Mouse (Mus musculus) liver (tissue): ENCODE measurements around the gene Cry2.

Source experiments
- DNase-seq: peaks from one replicate; pipeline ENCODE4 v3.0.0-alpha.2; 2020; ENCODE audit warnings: mixed read lengths

Cry2 gene

GRCm38 (mm10) chr2:92386821-92387570 is 46.8 kb downstream of the Cry2 start:
- no peak for DNase-seq

DNA sequence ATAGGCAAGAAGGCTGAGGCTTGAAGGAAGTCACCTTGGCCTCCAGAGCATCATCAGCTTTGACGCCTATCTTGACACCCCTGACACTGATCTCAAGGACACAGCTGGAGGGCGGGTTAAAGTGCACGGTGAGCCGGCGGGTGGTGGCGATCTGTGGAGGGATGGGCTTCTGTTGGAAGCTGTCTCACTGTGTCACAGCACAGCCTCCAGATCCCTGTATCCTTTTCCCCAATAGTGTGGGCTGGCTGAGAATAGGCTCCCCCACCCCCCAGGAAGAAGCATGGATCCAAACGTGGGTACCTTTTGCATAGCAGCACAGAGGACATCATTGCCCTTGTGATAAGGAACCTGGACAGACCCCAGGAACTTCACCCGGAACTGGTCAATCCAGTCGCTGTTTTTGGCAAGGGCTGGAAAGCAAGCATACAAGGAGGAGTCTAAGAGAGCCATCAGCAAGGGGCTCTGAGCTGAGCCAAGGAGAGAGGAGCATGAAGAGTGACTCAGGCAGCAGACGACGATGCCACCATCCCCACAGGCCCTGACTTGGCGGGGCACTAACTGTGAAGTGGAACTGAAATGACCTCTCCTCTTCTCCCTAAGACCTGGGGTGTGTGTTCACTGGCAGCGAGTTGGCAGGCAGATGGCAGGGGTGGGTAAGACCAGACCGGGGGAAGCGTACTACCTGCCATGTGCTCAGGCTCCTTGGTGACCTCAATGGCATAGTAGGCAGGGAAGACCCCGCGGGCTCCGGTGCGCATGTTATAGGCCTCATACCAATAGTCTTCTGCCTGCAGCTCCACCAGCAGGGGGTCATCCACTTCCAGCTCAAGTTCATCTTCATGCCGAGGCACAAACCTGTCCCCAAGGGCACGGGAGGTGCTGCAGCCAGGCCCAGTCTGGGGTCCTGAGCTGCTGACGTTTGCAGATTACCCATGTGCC is 48.5 kb downstream of the Cry2 start:
- no peak for DNase-seq

GRCm38 (mm10) chr2:92384101-92384500 is 49.7 kb downstream of the Cry2 start:
- DNase-seq: no peak

- no peak for DNase-seq
Observed at GRCm38 (mm10) chr2:92382759-92383158, 51.1 kb downstream of the Cry2 start.

GRCm38 (mm10) chr2:92381901-92382588 is 51.8 kb downstream of the Cry2 start, which contains the start of gene 1700029I15Rik:
1700029I15Rik (plus strand) TSS chr2:92382538.
- no peak for DNase-seq

DNA sequence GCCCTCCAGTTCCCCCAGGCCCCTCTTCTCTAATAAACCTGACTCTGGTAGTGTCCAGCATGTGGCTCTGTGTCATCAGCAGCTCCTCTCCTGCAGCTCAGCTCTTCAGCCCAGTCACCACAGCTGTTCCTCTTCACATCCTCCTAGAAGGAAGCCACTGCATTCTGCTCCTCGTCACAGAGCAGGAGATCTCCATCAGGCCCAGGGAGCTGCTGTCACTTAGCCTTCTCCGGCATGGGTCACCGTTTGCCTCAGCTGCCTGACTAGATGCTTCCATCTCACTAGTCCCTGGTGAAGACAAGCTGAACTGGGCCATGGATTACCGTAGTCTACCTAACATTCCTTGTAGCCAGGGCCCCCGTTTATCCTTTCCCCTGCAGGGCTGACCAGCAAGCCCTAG is 52.7 kb downstream of the Cry2 start:
- DNase-seq: no peak

DNA sequence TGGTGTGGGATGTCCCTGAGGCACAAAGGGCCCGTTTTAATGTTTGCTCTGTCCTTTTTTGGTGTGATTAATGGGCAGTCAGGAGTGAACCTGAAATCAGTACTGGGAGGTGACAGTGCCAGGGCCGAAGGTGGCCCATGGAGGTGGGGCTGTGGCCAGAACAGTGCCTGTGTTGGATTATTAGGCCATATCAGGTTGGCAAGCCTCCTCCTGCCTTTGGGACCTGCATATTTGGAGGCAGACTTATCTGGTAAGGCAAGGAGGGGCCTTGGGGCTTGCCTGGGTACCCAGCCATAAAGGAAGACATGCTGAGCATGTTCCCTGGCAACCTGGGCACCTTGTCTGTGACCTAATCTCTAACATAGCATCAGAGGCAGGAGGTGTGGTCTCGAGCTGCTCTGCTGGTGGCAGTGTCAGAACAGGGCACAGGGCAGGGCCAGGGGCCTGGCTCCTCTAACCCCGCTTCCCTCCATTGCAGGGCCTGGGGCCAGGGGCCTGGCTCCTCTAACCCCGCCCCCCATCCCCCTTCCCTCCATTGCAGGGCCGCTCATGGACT is 53.3 kb downstream of the Cry2 start:
- DNase-seq: no peak

GRCm38 (mm10) chr2:92379783-92380494 is 53.9 kb downstream of the Cry2 start:
- no peak for DNase-seq

GRCm38 (mm10) chr2:92377320-92377719 is 56.5 kb downstream of the Cry2 start:
- no peak for DNase-seq

DNA sequence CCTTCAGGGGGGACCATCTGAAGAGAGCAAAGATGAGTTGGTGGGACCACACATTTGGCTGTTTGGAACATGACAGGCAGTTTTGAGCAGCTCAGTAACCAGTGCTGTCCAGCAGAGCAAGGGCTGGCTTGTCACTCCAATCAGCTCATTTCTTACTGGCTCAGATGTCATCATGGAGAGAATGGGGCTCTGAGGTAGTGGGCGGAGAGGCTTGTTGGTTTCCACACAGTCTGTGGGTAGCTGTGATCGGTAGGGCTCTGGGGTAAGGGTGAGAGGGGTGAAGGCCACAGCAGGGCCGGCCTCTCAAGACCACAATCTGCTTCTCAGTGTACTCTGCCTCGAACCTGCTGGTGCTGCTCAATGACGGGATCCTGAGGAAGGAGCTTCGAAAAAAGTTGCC is 57.5 kb downstream of the Cry2 start:
- DNase-seq: no peak

GRCm38 (mm10) chr2:92375788-92376187 is 58.1 kb downstream of the Cry2 start:
- no peak for DNase-seq

- DNase-seq: peak; percentile 94
Observed at GRCm38 (mm10) chr2:92375099-92375623, 58.7 kb downstream of the Cry2 start.

GRCm38 (mm10) chr2:92374514-92374913 is 59.3 kb downstream of the Cry2 start, which contains the start of the genes Pex16 and Large2:
Pex16 (plus strand) TSS chr2:92374676.
Large2 (minus strand) TSS chr2:92374869.
- DNase-seq: peak; percentile 67

DNA sequence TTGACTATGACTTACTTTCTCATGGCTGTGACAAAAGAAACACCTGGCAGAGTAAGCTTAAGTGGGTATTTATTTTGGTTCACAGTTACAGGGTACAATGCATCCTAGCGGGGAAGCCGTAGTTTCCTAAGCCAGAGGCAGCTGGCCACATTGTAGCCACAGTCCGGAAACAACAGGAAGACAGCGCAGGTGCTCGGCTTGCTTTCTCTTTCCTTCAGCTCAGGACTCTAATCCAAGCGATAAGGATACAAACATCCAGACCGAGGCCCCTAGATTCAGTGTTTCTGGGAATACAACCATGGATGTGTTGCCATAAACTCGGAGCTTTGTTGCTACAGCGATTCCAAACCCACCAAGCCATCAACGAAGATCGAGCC is 60.4 kb downstream of the Cry2 start:
- no peak for DNase-seq

GRCm38 (mm10) chr2:92372767-92373436 is 60.9 kb downstream of the Cry2 start:
- no peak for DNase-seq

DNA sequence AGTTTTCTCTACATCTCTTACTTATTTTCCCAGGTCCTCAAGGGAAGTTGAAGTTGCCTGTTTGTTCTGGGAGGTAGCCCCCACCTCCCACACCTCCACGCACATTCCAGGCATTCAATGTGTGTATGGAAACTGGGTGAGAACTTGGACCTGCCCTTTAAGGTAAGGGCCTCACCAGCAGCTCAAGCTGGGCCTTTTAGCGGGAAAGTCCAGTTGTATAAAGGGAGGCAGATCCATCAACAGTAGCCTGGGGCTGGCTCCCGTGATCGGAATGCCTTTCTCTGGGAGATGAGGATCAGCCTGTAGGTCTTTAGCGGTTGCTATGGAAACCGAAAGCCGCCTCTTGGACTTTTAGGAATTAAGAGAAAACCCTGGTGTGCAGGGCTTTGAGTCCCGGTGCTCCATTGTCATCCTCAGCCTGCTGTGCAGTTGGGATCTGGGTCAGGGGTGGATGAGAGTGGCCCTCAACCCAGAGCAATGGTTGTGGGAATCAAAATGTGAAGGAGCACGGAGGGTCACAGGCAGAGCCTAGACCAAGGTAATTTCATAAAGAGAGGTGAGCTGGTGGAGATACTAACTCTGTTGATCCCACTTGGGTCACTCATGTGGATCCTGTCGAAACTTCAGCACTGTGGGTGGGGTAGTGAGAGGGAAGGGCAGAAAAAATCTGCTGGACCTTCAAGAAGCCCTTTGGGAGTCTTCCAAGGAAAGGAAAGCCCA is 61.7 kb downstream of the Cry2 start:
- DNase-seq: no peak

DNA sequence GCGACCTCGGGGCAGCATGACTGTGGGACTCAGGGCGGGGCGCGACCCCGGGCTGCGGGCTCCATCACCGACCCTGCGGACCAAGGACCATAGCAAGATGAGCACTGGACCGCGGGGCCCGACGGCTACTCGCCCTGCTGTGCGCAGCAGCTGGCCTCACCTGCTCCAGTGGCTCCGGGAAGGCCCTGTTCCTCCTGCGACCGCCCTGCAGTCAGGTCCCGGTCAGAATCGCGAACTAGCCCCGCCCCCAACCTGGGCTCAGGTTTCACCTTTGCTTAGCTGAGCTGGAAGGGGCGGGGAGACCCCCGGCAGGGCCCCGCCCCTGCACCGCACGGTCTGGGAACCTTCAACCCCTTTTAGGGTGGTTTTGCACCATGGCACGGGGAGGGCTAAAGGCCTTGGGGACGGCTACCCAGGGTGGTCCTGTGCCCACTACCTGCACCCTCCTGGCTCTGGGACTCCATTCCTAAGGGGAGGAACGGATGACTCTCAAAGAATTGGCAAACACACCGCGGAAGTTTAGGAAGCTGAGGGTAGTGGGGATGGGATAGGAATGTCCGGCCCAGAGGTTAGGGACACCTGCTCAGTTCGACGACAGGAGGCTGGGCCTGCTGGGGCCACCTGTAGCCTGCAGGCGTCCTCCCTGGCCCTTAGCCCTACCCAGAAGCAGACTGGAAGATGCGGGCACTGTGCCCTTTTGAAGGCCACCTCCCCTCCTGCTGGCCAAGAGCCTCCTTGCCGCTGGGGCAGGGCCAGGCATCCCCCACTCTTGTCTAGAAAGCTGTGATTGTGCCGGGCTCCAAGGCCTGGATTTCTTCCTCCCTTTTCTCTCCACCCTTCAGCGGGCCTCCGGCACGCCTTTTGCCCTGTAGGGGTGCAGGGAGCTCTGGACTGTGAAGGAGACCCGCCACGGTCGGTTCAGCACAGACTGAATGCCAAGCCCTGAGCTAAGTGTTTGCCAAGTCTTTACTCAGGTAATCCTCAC is 62.7 kb downstream of the Cry2 start:
- DNase-seq: peak; percentile 79

GRCm38 (mm10) chr2:92370375-92370774 is 63.5 kb downstream of the Cry2 start:
- DNase-seq: no peak

DNA sequence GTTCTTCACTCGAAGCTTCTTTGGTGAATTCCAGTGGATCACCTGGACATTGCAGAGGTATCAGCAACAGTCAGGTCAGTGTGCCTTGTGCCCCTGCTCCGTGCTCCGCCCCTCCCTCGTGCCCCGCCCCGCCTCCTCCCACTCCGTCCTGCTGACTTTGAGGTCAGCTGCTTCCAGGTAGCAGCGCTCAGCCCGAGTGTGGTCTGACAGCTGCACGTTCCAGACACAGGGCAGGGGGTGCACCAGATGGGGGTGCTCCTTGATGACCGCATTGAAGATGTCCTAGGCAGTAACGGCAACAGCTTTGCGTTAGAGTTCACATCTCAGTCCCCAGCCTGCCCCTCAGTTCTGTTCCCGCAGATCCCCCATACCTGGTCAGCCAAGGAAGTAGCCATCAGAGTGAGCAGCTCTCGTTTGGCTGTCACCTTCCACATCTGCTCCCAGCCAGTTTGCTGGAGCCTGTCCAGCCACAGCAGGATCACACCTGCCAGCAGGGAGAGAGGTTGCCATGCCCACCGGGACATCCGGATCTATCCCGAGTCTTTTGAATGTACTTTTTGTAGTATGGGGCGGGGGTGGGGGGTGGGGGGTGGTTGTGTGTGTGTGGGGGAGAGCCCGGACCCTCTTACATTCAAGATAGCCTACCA is 66.3 kb downstream of the Cry2 start:
- peak; percentile 31 for DNase-seq
